Mouse (Mus musculus) mouse embryonic stem cell (cell line): ENCODE measurements around the gene Bcl2l14.

Experiments used
- in situ Hi-C, 2 experiments: fragments of 300-500 bp; cut with MboI; formaldehyde crosslinking; loops; 1 replicate in 1 of 2; 3 replicates in 1 of 2; pipeline ENCODE4 v1.14.3; 2019 to 2020; ENCODE audit warnings: low sequenced_read_pairs in 2 of 2, low pct_unique_long_range_greater_than_20kb in 1 of 2, mixed read lengths in 1 of 2; ENCODE audit not compliant: unreplicated experiment in 1 of 2

The Bcl2l14 gene

DNA sequence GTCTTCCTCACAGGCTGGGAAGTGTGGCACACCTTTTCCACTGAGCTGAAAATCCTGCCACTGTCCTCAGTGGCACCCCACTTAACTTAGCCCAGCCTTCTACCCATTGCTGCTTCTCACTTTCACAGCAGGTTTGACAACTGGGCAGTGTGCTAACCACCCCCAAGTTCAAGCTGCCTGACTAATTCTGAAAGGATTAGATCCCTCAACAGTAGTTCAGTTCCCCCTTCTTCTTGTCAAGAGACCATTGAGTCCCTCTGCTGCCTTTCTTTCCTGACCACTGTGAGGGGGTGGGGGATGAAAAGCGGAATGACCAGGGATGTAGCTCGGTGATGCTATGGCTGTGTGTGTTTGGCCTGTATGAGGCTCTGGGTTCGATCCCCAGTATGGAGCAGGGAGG is 37.2 kb downstream of the Bcl2l14 start:
- in situ Hi-C loops = loop anchor here in 1 of 2 experiments (5.0 kb wide), 1 partner anchor 184 kb away; no protein-coding TSS in a partner anchor

DNA sequence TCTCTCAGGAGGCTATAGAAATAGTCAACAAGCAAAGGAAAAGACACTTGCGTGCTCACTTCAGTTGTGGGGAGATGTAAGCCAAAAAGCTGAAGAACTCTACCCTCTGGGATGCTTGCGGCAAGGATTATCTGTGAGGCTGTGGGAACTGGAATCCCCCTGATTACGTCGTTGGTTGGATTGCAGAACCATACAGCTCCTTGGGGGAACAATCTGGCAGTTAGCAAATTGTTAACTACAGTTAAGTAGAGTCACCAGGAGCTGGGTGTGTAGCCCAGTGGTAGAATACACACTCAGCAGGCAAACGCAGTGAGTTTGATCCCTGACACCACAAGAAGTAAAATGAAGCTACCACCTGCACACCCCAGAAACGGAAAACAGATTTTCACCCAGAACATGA is 37.9 kb downstream of the Bcl2l14 start:
- in situ Hi-C loops = loop anchor here in 1 of 2 experiments (5.0 kb wide), 1 partner anchor 183 kb away; no protein-coding TSS in a partner anchor

DNA sequence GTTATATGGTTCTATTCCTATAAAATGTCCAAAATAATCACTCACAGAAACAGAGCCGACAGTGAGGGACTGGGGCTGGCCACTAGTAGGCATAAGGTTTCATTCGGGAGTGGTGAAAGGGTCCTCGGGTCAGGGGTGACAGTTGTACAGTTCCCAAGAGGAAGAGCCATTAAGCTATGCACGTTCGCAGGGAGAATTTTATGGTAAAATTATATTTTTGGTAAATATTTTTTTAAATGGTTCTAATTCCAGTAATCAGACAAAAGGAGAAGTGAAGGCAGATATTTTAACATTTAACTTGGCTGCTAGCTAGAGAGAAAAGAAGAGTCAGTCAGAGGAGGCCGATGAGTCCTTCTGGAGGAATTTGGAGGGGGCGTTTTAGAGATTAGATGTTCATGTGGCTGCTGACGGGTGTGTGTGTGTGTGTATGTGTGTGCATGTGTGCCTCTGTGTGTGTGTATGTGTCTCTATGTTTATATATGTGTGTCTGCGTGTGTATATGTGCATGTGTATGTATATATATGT is 38.8 kb downstream of the Bcl2l14 start:
- in situ Hi-C loops = loop anchor here in 1 of 2 experiments (5.0 kb wide), 1 partner anchor 182 kb away; no protein-coding TSS in a partner anchor

DNA sequence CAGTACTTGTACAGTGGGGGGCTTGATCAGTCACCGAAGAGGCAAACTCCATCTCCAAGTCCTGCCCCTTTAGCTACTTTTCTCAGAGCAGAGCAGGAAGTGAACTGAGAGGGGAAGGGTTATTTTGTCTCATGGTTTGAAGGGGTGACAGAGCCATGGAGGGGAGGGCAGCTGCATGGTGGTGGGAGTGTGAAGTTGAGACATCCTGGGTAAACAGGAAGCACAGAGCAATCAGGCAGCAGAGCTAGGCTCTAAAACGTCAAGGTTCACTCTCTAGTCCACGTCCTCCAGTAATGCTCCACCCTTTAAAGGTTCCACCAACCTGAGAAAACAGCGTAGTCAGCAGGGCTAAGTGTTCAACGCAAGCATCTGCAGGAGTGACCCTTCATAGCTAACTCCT is 40.8 kb downstream of the Bcl2l14 start:
- in situ Hi-C loops = no loop called here

DNA sequence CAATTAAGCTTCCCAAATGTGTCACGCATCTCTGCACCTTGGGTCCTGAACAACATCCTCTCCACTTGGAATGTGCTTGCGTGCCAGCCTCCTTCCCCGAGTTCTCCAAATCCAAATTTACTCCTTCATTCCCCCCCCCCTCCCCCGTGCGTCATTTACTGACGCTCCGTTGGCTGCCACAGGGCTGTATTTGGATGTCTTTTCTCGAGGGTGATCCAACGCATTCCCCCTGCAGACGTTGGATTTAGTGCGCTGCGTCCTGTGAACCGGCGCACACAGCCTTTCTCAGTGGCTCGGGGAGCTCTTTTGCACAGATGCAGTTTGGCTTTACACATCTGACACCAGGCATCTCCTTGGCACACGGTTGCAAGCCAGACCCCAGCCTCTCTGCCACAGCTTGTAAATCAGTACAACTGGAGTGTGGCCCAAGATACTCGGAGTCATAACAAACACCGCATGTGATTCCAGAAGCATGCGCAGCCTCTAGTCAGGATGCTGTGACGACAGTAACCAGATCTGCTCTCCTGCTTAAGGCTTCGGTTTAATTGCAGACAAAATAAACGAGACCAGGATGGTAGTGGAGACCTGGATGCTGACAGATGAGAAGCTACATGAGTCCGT is 43.4 kb downstream of the Bcl2l14 start:
- in situ Hi-C loops = no loop called here

DNA sequence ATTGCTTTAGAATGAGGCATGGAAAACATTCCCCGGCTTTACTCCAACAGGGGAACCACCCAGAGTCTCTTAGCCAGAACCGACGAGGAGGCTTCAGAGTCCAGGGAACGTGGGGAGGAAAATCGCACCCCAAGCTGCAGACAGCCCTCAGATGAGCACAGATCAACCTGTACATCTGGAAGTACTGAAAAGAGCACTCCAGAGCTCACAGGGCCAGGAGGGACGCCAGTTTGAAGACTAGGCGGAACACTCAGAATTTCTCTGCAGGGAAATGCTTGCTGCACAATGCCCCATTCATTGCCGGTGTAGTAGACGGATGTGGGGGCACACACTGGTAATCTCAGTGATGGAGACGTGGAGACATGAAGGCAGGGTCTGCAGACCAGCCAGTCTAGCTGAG is 43.9 kb downstream of the Bcl2l14 start:
- in situ Hi-C loops = no loop called here

DNA sequence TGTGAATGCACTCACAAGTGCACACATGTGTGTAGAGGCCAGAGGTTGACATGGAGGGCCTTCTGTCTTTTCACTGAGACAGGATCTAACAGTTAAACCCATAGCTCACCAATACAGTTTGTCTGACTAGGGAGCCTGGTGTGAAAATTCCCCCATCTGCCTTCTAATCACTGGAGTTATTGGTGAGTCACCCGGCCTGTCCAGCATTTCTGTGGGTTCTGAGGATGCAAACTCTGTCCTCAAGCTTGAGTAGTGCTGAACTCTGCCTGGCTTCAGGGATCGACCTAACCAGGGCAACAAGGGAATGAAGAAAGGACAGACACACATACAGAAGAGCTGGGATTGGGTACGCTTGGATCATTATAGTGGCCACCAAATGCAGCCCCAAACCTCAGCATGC is 45.6 kb downstream of the Bcl2l14 start:
- in situ Hi-C loops = no loop called here

DNA sequence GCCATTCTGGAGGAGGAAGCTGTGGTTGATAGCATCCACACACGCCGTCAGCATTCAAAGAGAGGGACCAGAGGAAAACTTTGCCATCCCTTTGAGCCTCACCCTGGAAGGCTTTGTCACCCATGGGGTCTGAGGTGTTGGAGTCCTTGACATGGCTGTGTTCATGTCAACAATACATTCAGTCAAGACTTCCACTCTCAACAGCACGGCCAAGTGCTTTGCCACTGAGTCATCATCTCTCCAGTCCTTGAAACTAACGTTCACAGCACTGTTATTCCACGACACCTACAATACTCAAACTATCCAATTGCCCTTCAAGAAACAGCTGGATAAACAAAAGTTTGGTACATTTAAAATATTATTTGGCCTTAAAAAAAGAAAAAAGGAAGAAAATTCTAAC is 46.1 kb downstream of the Bcl2l14 start:
- in situ Hi-C loops = no loop called here

DNA sequence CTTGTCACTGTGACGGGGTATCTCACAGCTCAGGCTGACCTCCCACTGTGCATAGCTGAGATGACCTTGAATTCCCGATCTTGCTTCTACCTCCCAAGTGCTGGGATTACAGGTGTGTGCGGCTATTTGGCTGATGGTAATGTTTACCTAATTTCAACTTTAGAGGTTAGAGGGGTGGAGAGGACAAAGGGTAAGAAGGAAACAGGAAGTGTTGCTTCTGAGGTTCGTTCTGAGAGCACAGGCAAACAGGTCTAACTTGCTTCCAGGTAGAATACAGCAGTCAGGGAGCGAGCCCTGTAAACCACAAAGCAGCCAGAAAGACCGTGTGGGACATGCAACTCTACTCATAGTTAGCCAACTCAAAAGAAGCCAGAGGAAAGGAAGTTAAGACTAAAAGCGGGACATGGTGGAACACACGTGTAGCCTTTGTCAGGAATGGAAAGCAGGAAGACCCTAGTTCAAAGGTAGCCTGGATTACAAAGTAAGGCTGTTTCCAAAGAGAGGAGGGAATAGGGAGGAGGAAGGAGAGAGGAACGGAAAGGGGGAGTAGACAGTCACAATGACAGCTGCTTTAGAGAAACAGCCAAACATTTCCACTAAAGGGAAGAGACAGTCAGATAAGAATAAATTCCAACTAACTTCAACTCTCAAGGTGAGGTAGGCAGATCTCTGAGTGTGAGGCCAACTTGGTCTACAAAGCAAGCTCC is 47.2 kb downstream of the Bcl2l14 start:
- in situ Hi-C loops = no loop called here

DNA sequence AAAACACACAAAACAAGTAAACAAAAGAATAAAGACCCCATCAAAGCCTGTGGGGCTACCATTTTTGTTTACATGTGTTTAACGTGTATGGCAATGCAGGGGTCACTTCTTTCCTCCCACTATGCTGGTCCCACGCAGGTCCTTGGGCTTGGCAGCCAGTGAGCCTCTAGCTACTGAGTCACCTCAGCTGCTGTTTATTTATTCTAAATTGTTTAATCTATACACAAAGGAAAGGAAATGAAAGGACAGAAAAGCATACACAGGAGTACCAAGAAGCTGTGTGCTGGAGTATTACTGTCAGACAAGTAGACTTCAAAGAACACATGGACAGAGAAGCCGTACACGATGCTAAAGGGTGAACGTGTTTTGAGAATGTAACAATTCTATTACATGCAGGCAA is 47.8 kb downstream of the Bcl2l14 start:
- in situ Hi-C loops = no loop called here

DNA sequence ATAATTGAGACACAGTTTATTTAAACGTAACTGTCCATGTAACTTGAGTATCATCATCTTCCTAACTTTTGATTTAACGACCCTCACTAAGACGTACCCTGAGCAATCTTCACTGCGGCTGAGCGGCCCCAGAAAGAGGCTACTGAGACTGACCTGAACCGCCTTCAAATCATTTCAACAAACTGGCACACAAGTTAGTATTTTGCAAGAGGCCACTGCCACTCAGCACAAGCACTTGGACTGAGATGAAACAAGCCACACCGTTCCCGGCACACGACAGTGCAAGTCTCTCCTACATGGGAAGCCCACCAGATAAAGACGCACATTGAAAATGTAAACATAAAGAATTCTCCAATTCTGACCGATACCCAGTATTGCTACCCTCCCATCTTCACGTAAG is 52.3 kb downstream of the Bcl2l14 start:
- in situ Hi-C loops = no loop called here

DNA sequence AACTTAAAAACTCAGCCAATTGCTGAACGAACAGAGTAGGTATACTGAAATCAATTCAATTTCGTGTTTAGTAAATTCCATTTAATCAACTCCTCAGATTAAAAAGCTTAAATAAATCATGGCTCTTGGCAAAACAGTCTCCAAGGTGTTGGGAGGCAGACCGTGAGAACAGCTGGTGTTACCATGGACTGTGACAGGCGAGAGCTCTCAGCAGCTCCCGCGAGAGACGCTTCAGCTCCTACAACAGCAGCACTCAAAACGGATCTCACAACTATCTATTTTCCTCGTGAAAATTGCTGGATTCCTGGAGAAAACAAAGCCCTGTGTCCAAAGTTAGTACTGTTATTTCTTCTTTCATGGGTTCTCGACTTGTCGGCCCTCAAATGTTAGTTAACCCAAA is 53.8 kb downstream of the Bcl2l14 start:
- in situ Hi-C loops = no loop called here

DNA sequence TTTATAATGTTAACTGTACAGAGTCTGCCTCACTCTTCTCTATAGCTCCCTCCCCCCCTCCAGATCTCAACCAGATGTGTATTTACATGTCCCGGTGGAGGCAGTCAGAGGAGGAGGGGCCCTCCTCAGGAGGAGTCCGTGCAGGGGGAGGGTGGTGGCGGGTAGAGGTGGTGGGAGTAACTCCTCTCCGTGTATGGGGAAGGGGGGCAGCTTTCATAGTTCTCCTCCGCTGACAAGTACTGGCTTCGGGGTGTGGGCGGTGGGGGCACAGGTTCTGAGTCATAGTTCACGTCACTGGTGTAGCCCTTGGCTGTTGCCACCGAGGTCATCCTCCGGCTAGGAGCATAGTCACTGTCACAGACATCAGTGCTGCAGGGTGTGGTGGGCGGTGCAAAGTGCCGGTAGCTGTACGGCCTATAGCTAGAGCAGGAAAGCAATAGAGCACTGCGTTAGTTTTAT is 54.6 kb downstream of the Bcl2l14 start:
- in situ Hi-C loops = no loop called here

DNA sequence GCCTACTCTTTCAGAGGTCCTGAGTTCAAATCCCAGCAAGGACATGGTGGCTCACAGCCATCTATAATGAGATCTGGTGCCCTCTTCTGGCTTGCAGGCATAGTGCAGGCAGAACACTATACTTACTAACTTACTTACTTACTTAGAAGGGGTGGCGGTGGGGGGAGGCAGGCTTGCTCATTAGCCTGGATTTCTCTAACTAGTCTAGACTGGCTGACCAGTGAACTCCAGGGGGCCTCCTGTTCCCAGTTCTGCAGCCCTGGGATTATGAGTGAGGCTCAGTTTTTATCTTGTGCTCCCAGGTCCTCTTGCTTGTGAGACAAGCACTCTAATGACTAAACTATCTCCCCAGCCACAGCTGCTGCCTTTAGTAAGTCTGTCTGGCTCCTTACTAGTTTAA is 58.0 kb downstream of the Bcl2l14 start:
- in situ Hi-C loops = no loop called here

DNA sequence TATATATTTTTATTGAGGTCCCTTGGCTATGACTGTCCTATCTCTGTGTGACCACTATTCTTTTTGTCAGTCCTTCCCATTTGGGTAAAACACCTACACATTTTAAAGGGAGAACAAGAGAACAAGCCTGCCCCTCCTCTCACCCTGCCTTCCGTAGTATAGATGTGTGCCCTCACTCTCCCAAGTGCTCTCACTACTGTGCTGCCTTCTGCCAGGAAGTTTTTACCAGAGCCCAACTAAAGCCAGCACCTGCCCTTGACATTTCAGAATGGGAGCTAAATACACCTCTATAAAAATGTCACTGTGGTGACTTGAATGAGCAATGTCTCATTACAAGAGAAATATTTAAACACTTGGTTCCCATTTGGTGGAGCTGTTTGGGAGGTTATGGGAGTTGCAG is 62.3 kb downstream of the Bcl2l14 start:
- in situ Hi-C loops = no loop called here

DNA sequence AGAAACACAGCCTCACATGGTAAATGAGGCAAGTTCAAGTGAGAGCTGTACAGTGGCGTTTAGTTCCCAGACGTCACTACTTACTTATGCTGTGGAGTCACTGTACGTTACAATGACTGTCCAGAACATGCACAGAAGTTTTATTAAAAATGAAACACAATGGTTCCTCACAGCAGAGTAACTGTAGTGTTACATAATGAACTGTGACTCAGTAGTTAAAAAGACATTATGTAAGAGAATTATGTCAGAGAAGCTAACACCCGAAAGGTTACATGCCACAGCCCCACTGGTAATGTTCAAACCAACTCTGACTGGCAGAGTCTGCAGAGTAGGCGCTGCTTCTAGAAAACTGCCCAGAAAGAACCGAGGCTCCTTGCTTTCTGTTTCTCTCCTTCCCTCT is 65.1 kb downstream of the Bcl2l14 start:
- in situ Hi-C loops = no loop called here

DNA sequence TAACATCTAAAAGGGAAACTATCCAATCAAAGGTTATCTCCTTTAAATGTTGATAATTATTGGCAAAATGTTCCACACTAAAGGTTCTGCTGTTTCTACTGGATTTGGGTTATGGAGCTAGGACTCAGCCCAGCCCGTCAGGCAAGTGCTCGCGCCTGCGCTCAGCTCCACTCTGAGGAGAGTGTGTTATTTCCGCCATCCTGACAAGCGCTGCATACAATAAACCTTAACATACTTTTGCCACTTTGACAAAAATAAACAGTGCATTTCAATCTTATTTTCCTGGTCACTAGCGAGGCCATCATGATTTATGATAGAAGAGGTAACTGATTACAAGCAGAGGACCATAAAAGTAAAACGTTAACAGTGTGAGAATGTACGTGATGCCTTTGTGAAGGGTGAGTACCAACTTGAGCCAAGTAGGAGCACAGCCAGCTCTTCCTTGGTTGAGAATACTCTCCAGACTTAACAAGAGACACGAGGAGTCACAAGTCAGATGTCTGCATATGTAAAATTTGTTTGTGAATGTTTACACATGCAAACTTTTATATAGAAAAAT is 70.6 kb downstream of the Bcl2l14 start:
- in situ Hi-C loops = no loop called here

DNA sequence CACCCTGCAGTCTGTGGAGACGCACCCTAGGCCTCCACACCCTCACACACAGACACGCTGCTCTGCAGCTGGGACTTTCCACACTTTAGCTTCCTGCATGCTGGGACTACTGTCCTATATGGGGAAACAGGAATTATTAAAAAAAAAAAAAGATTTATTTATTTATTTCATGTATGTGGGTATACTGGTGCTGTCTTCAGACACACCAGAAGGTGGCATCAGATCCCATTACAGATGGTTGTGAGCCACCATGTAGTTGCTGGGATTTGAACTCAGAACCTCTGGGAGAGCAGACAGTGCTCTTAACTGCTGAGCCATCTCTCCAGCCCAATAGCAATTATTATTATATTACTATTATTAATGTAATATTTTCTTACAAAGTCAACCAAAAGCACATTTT is 73.2 kb downstream of the Bcl2l14 start:
- in situ Hi-C loops = no loop called here

DNA sequence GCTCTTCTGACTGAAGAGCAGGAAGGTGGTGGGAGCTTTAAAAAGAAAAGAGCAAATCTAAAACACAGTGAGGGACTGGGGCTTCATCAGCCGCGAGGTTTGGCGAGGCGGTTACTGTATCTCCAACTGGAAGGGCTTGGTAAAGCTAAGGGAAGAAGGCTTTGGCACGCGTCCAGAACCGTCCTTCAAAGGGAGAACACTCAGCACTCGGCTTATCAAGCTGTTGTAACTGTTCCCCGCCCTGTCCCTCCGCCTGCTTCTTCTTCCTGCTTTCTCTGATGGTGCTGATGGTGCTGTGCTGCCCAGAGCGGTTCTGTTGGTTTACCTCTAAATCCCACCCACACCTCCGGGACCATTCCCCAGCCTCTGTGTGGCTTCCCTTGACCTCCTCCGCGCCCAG is 74.7 kb downstream of the Bcl2l14 start:
- in situ Hi-C loops = no loop called here

DNA sequence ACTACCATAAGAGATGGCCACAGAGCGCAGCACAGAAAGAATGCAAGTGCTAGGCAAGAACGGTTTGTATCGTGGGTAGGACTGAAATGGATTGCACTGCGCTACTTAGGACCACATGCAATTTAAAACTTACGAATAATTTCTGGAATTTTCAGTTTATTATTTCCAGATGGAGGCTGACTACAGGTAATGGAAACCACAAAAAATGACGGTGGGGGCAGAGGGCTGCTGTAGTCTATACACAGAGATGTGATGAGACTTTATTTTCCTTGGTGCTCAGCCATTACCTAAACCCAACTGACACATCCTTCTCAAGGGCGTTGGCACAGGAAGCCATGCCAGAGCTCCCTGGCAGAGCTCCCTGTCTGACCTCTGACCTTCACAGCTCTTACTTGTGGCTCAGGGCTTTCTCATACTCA is 77.0 kb downstream of the Bcl2l14 start:
- in situ Hi-C loops = no loop called here
